Mouse (Mus musculus): Measurements from ENCODE around the gene Capza3.

Capza3 gene

DNA sequence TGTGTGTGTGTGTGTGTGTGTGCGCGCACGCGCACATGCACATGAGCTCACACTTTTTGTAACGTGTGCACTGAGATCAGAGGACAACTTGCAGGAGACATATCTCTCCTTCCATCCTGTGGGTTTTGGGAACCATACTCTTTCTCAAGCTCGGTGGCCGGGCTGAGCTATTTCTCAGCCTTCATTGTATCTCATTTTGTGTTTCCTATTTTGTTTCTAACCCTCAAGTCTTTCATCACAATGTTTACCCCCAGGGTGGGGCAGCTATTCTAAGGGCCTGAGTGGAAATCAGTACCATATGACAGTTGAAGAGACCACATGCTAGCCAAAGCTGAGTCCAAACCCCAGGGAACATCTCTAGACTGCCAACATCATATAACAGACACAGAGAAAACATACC lies at the start of gene Capza3:
TSS of gene Capza3 (plus strand) at position 301 of the 400 bp plus-strand sequence.
- DNase-seq: no peak

GRCm38 (mm10) chr6:140005181-140005580 lies 35.9 kb upstream of the Capza3 start:
- DNase-seq: no peak

- DNase-seq: no peak
Observed at GRCm38 (mm10) chr6:140024404-140024803, 16.6 kb upstream of the Capza3 start.

DNA sequence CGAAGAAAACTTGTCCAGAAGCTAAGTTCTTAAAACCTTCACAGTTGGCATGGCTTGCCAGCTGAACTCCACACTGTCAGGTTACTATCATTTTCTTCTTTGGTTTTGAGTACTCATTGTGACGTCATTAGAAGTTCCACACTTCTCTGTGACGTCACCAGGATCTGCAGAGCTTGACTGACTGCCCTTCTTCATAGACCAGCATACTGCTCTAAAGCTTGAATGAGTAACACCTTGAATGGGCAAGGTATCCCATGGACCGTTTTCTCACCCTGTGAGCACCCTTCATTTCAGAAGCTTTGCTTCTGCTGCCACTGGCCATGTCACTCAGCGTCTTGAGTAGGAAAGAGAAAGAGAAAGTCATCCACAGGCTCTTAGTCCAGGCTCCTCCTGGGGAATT lies 305 bp downstream of the Capza3 start, which contains the start of gene Plcz1:
TSS of gene Plcz1 (minus strand) at position 101 of the 400 bp plus-strand sequence.
- DNase-seq: no peak

- DNase-seq: no peak
Observed at GRCm38 (mm10) chr6:140051476-140051875, 10.4 kb downstream of the Capza3 start.

DNA sequence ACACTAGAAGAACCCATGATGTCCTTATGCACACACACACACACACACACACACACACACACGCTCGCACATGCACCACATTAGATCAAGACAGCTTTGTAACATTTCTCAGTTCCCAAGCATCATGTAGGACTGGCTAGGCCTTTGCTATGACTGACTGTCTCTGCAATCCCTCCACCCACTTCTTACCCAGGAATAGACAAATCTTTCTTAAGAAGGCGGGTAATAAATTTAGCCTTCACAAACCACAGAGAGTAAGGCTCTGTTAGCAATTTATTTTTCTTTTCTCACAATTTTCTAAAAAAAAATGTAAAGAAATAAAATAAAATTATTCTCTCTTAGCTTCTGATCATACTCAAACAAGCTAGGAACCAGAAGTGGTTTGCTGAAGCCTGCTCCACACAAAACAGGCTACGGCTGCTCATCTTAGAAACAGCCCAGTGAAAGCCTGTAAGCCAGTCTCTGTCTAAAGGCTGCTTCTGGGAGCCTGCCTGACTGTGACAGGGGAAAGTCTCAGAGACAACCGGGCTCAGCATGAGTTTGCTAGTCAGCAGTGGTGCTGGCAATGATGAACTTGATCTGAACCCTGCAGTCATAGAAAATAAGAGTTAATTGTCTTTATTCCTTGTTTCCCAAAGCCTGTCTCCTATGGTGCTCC lies 13.3 kb downstream of the Capza3 start:
- no peak for DNase-seq

- no peak for DNase-seq
Observed at GRCm38 (mm10) chr6:140069177-140069576, 28.1 kb downstream of the Capza3 start.

DNA sequence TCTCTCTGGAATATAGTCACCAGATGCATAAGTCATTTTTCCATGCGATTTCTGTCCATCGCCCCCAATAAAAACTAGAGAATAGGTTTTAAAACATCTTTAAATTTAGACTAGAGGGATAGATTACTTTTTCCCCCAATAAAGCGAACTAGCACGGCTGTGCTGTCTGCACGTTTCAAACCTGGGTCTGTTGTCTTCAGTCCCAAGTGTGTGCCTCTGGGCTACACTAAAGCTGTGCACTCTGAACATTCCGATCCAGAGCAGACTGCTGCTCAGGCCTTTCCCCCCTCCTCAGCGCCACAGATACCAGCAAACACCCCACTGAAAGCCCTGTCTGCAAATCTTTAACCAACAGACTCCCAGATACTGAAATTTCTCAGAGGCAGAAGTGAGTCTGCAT lies 39.9 kb downstream of the Capza3 start:
- no peak for DNase-seq

DNA sequence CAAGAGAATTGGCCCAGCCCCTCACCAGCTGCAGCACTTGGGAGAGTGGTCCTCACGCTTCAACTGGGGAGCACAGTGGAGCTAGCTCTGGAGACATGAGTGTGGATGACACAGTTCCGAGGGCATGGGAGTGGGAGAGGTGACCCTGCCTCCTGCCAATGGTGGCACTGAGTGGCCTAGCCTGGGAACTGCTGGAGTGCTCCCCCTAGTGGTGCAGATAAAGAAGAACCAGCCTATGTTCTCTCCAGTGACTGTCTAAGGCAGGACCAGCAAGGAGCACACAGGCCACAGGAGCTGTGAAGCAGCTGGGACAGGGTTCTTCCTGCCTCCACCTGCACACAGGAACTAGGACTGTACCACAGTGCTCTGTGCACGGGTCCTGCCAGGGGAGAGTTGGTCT lies 40.7 kb downstream of the Capza3 start:
- no peak for DNase-seq

- no peak for DNase-seq
Observed at GRCm38 (mm10) chr6:140089855-140090254, 48.8 kb downstream of the Capza3 start.

Measured in liver (tissue).